Mouse (Mus musculus) thymus, postnatal 10 days (tissue): ENCODE results near the gene Nectin2.

Experiments used
- DNase-seq, 2 experiments: peaks; one replicate each; pipeline ENCODE4 v3.0.0; 2021; ENCODE audit warnings: low spot score in 2 of 2

The Nectin2 gene

GRCm38 (mm10) chr7:19769434-19770374 lies 19.4 kb upstream of the Nectin2 start:
- no peak for DNase-seq

DNA sequence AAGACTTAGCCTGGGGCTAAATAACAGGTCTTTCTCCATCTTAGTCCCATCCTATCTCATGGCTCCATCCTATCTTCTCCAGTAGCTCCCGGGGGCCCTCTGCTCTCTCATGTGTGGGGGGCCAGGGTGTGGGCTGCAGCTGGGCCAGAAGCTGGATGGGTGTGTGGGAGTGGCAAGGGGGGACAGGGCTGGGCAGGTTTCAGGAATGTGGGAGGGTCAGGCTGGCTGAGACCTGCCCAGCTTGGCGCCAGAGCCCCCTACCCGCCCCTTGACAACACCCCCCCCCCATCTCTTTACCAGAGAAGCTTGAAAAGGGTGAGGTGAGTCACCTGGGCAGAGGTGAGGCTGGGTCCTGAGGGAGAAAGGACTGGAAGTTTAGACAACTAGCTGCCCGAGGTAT lies 18.7 kb upstream of the Nectin2 start:
- DNase-seq = no peak

GRCm38 (mm10) chr7:19768251-19768650 lies 18.0 kb upstream of the Nectin2 start:
- no peak for DNase-seq

- DNase-seq = no peak
Observed at GRCm38 (mm10) chr7:19764581-19764980, 14.3 kb upstream of the Nectin2 start.

DNA sequence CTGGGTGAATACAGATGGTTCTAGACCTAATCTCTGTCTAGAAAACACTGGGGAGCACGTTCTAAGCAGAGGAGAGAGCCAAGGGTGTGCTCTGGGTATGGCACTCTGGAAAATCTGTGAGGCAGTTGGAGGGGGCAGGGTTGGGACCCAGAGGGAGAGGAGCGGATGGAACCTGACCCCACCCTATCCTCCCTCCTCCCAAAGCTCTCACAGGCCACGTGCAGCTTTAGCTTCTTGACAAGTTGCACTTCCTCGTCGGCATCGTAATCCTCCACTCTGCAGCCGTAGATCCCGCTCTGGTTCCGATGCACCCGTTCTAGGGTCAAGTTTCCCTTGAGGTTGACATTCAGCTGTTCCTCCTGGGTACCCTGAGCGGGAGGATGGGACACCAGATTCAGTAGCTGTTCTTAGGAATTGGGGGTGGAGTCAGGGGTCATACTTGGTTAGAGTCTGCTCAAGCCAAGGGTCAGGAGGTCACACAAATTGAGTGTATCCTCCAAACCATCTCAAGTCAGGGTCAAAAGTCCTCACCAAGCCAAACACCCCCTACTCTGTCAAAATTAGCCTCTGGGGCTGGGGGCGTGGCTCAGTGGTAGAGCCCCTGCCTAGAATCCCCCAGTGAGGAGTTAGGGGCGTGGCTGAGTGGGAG lies 13.7 kb upstream of the Nectin2 start:
- DNase-seq = no peak

DNA sequence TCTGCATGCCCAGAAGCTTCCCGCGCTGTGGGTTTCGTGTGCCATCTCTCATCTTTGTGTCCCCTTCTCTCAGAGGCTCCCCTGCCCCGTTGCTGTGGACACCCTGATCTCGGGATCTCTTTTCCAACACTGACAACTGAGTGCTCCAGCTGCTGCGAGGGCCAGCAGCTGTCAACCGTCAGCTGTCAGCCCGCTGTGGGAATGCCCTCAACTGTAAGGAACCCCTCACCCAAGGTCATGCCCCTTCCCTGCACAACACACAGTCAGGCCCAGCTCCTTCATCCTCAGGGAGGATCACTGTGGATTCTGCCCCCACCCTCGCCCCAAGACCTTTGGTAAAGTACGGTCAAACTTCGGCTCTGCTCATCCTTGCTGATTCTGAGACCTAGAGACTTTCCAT lies 12.0 kb upstream of the Nectin2 start:
- DNase-seq = no peak

DNA sequence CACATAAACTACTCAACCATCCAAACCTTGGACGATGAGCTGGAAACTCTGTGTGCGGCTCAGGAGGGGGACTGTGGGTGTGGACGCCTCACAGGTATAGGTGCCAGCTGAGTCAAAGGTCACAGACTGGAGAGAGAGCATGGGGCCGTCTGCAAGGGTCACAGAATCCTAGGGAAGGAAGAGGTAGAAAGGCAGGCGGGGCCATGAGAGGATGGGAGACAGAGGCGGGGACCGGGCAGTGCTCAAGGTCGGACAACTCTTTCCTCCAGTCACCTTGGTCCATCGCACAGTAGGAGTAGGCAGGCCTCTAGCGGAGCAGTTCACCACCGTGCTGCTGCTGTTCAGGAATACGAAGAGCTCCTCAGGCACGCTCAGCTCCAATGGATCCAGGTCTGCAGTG lies 9.7 kb upstream of the Nectin2 start:
- DNase-seq = no peak

DNA sequence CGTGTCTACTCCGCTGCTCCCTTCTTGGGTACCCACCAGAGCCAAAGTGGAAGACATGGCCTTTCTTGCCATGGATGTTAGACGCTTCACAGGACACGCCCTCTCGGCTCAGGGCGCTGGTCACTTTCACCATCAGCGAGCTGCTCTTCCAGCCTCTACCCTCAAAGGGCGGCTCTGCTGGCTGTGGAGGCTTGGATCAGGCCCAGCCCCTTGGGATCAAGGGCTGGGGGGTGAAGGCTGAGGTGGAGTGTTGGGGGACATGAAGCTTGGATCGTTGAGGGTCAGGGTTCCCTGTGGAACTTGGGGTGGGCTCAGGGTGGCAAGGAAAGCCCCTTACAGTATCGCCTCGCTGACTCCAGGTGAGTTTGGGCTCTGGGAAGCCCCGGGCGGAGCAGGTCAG lies 8.3 kb upstream of the Nectin2 start:
- DNase-seq = no peak

- DNase-seq = no peak
Observed at GRCm38 (mm10) chr7:19755851-19756786, 5.8 kb upstream of the Nectin2 start.

DNA sequence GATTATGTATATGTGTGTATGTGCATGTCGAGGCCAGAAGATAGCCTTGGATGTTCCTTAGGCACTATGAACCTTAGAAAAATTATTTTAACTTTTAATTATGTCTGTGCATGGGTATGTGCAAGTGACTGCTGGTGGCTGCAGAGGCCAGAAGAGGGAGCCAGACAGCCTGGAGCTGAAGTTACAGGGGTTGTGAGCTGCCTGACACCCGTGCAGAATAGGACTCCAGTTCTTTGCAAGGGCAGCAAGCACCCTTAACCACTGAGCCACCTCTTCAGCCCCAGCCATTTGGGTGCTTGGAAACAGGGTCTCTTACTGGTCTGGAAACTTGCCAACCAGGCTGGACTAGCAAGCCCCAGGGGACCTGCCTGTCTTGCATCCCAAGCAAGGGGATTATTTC lies 4.7 kb upstream of the Nectin2 start:
- DNase-seq = no peak

DNA sequence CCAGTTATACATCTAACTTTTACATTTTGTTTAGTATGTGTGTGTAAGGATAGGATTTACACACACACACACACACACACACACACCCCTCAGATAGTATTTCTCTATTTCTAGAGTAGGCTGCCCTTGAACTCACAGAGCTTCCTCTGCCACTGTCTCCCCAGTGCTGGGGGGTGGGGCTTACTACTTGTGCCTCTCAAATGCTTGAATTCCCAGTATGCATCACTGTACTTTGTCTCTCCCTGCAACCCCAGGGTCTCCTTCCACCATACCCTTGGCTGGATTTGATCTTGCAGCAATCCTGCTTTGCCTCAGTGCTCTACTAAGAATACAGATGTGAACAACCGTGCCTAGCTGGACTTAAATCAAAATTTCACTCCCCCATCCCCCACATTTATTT lies 3.8 kb upstream of the Nectin2 start:
- no peak for DNase-seq

DNA sequence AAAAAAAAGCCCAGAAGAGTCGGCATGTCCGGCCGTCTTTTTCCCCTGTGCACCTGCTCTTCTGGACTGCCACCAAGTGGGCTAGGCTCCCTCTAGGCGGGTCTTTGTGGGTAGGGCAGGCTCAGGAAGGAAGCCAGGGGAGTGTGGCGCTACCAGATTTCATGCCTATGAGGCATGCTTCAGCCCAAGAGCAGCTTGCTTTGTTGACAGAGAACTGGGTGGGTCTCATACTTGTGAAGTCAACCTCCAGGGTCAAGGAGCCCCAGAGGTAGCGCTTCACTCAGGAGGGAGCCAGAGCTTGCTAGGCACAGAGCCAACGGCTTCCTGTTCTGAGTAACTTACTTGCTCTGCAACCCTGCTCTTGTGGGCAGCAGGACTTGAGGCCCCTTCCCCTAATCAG lies 3.3 kb upstream of the Nectin2 start:
- DNase-seq = no peak

DNA sequence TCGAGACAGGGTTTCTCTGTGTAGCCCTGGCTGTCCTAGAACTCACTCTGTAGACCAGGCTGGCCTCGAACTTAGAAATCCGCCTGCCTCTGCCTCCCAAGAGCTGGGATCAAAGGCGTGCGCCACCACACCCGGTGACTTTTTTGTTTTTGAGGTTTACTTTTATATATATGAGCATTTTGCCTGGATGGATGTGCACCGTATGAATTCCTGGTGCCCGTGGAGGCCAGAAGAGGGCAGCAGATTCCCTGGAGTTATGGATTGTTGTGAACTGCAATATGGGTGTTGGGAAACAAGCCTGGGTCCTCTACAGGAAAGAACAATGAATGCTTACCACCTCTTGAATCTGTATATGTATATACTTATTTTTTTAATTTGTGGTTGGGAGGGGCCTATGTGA lies 2.4 kb upstream of the Nectin2 start:
- DNase-seq = no peak

GRCm38 (mm10) chr7:19751070-19751383 lies 744 bp upstream of the Nectin2 start:
- no peak for DNase-seq

GRCm38 (mm10) chr7:19749389-19750216 lies 680 bp downstream of the Nectin2 start:
- DNase-seq = peak; percentile 25 to 58

DNA sequence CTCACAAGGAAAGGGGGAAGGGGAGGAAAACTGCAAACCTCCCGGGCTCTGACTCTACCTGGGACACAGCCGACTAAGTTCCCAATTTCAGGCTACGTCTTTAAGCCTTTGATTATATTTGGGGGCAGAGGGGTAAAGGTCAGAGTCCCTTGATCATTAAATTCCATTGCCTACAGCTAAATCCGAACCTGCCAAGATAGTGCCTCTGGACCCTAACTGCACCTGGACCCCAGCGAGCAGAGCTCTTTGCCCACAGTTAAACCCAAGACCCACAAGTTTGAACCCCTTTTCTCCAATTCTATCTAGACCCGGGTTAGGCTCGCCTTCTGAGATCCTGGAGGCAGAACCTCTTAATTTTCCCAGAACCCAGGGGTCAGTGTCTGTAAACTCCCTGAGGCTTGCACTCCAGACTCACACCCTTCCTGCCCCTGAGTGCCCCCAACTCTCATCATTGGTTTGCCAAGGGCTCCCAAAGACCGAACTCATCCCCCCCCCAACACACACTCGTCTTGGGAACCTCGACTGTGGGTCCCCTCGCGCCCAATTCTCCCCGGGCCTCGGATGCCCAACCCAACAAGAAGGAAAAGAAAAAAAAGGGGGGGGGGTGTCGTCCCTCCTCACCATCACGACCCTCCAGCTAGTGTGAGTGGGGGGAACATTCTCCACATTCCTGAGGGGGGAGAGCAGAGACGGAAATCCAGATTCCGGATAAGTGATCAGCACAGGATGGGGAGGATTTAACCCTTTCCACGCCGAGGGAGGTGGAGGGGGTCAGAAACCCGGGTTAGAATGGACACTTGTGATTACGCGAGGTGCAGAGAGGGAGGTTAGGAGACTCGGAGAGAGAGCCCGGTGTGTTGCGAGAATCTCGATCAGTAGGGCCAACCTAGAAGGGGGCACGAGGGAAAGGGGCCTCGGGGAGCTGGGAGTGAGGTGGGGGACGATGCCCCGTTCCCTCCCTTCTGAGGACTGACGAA lies 1.8 kb downstream of the Nectin2 start:
- no peak for DNase-seq

GRCm38 (mm10) chr7:19747420-19748218 lies 2.7 kb downstream of the Nectin2 start:
- DNase-seq = no peak

GRCm38 (mm10) chr7:19746426-19747201 lies 3.7 kb downstream of the Nectin2 start:
- DNase-seq = no peak

- DNase-seq = no peak
Observed at GRCm38 (mm10) chr7:19745971-19746370, 4.3 kb downstream of the Nectin2 start.
